Mouse (Mus musculus) kidney, embryonic 16.5 days (tissue): ENCODE measurements around the gene Tab1. TPM values are rescaled to one million over a fixed set of nuclear protein-coding genes. Genes with fewer than 3 reads are reported as not detected.

Experiments
- ATAC-seq: fragments of 200-750 bp; cut with Nextera tagmentation; 2 replicates; pipeline ENCODE4 v1.8.0; 2017; ENCODE audit warnings: moderate TSS enrichment; ENCODE audit not compliant: low FRiP score, low TSS enrichment
- H3K27ac ChIP-seq: fragments of 300-500 bp; sonication (generic); 2 replicates; pipeline ENCODE4 v1.5.1; 2014; ENCODE audit warnings: low read length
- H3K27me3 ChIP-seq: fragments of 300-500 bp; sonication (generic); 2 replicates; pipeline ENCODE4 v1.6.1; 2014; ENCODE audit warnings: low read length, control low read depth, mixed read lengths; ENCODE audit not compliant: insufficient read depth
- H3K36me3 ChIP-seq: fragments of 300-500 bp; sonication (generic); 2 replicates; pipeline ENCODE4 v1.6.1; 2014; ENCODE audit warnings: low read length, control low read depth, mixed read lengths; ENCODE audit not compliant: insufficient read depth
- H3K4me1 ChIP-seq: fragments of 300-500 bp; sonication (generic); 2 replicates; pipeline ENCODE4 v1.6.1; 2014; ENCODE audit warnings: low read length, control low read depth, mixed read lengths; ENCODE audit not compliant: insufficient read depth
- H3K4me2 ChIP-seq: fragments of 300-500 bp; sonication (generic); replicated peaks from 2 replicates; pipeline ENCODE4 v1.6.1; 2014; ENCODE audit warnings: low read depth, low read length
- H3K4me3 ChIP-seq: fragments of 300-500 bp; sonication (generic); 2 replicates; pipeline ENCODE4 v1.5.1; 2014; ENCODE audit warnings: mild to moderate bottlenecking, low read length
- H3K9ac ChIP-seq: fragments of 300-500 bp; sonication (generic); replicated peaks from 2 replicates; pipeline ENCODE4 v1.6.1; 2014; ENCODE audit warnings: low read length
- H3K9me3 ChIP-seq: fragments of 300-500 bp; sonication (generic); 2 replicates; pipeline ENCODE4 v1.6.1; 2016; ENCODE audit warnings: low read length, control low read depth
- WGBS: fragments of 180-500 bp; shearing (Covaris S2); extraction: QIAGEN DNeasy Blood & Tissue Kit; methylation state at CpG from one replicate; pipeline ENCODE4 v1.1.7; 2014; 5-methylcytosine and 5-hydroxymethylcytosine counted together
- polyA plus RNA-seq: library from polyadenylated mRNA; unstranded; fragments of >200 nt; fragmentation: Nextera tagmentation; extraction: Ambion mirVana; gene quantifications from 2 replicates; pipeline ENCODE4 v1.2.1, GENCODE M21; 2015

The Tab1 gene
- polyA plus RNA-seq, 1 experiment from 2014 or later: 44.1 TPM

DNA sequence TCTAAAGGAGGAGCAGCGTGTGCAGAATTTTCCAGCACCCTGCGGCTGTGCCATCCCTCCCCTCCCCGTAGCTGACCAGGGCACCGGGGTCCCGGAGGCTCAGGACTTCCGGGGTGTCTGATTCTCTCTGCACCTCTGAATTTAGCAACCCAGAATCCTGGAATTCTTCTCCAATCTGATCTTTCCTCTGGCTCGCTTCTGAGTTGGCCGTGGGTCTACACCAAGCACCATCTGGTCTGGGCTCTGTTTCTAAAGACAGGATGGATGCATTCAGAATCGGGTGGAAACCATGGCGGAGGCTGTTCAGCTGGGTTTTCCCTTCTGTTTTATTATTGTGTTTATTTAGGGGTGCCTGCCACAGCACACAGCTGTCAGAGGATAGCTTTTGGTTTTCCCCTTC, 32.1 kb upstream of the Tab1 start:
- Histone ChIP-seq H3K4me2 (no peak overlapping the region), H3K4me1 (no peaks in the 10 kb centered on the region; the same call in 1 of the 2 replicates), H3K4me3 (no peak overlapping the region), H3K27me3 (0 out of 2 replicates have a peak, but pooled peaks cover 7% of the 10 kb centered on the region), H3K9ac (no peak overlapping the region), H3K36me3 (no peaks in the 10 kb centered on the region), H3K9me3 (no peaks in the 10 kb centered on the region), H3K27ac (no peak overlapping the region)
- no peak for ATAC-seq
- WGBS: 84% methylated on average over 10 of the region's 10 CpGs

DNA sequence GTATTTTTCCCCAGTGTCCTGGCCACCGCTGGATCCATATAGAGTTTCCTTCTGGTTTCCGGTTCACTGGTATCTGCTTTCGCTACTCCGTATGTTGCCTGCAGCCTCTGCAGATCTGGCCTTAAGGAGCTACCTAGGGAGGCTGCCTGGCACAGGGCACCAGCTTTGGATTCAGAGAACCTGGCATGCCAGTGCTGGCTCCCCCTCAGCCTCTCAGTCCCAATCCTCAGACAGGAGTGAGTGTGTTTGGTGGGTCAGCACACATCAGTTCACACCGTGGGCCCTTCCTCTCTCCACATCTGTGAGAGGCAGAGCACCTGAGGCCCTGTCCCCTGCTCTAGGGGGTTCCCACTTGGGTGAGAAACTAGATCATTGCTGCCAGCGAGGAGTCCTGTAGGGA, 31.4 kb upstream of the Tab1 start:
- Histone ChIP-seq H3K4me3 (no peak overlapping the region), H3K9me3 (no peaks in the 10 kb centered on the region), H3K4me2 (no peak overlapping the region), H3K9ac (no peak overlapping the region), H3K27me3 (0 out of 2 replicates have a peak, but pooled peaks cover 5% of the 10 kb centered on the region), H3K27ac (no peak overlapping the region), H3K36me3 (no peaks in the 10 kb centered on the region), H3K4me1 (no peaks in the 10 kb centered on the region; the same call in 1 of the 2 replicates)
- no peak for ATAC-seq
- 54% methylated on average over 6 of the region's 6 CpGs for WGBS

GRCm38 (mm10) chr15:80102495-80102894, 30.4 kb upstream of the Tab1 start:
- no peak overlapping the region for H3K4me2 ChIP-seq
- no peak for ATAC-seq
- no peak overlapping the region for H3K9ac ChIP-seq
- WGBS: 78% methylated on average over 6 of the region's 6 CpGs
- H3K9me3 ChIP-seq: no peaks in the 10 kb centered on the region
- H3K4me3 ChIP-seq: no peak overlapping the region
- H3K27ac ChIP-seq: no peak overlapping the region
- H3K27me3 ChIP-seq: 0 out of 2 replicates have a peak, but pooled peaks cover 5% of the 10 kb centered on the region
- H3K4me1 ChIP-seq: no peaks in the 10 kb centered on the region; the same call in 1 of the 2 replicates
- no peaks in the 10 kb centered on the region for H3K36me3 ChIP-seq

DNA sequence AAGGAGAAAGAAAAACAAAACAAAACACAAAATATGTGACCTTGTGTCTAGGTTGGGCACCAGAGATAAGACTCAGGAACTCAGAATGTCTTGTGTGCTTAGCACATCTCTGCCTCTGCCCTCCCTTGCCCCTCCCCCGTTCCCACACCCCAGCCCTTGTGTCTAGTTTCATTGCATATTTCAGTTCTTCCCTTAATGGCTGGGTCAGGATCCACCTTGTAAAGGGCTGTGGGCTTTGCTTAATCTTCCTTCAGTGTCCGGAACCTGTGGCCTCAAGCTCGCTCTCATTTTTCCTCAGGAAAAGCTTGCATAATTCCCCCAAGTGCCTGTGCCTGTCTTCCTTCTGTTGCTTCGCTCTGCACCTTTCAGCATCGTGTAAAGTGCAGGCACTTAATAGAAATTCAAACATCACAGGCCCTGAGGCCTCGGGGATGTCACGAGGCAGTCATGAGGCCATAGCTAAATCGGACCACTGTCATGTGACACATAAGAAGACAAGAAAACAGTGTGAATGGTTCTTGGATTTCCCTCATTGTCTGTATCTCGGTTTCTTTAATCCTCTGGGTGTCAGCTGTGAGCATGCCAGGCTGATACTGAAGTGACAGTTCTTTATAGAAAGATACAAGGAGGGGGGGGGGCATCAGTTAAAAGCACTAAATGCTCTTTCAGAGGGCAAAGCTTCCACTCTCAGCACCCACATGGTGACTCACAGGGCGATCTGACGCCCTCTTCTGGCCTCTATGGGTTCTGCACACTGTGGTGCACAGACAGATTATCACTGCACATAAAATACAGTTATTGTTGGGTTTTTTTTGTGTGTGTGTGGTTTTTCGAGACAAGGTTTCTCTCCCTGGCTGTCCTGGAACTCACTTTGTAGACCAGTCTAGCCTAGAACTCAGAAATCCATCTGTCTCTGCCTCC, 27.2 kb upstream of the Tab1 start:
- Histone ChIP-seq H3K27me3 (no peaks in the 10 kb centered on the region), H3K4me3 (no peak overlapping the region), H3K27ac (no peak overlapping the region), H3K9ac (no peak overlapping the region), H3K36me3 (no peaks in the 10 kb centered on the region), H3K4me2 (no peak overlapping the region), H3K4me1 (no peaks in the 10 kb centered on the region), H3K9me3 (no peaks in the 10 kb centered on the region)
- WGBS: 73% methylated on average over 12 of the region's 12 CpGs
- no peak for ATAC-seq

- no peak overlapping the region for H3K27ac ChIP-seq
- 86% methylated on average over 8 of the region's 8 CpGs for WGBS
- no peak for ATAC-seq
- H3K9me3 ChIP-seq: no peaks in the 10 kb centered on the region
- H3K36me3 ChIP-seq: no peaks in the 10 kb centered on the region
- no peak overlapping the region for H3K4me3 ChIP-seq
- H3K27me3 ChIP-seq: no peaks in the 10 kb centered on the region
- H3K9ac ChIP-seq: no peak overlapping the region
- H3K4me1 ChIP-seq: no peaks in the 10 kb centered on the region
- no peak overlapping the region for H3K4me2 ChIP-seq
Observed at GRCm38 (mm10) chr15:80107143-80107542, 25.8 kb upstream of the Tab1 start.

DNA sequence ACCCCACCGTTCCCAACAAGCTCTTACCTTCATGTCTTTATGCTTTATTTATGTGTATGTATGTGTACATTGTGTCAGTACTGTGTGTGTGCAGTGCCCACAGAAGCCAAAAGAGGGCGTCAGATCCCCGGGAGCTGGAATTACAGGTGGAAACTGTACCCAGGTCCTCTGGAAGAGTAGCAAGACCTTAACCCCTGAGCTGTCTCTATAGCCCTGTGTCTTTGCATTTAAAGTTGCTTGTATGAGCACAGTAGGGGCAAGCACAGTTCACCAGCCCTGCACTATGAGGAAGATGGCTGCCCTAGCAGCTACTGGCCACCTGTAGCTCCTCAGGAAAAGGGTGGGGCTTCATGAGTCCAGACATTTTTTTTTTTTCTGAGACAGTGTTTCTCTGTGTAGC, 25.4 kb upstream of the Tab1 start:
- H3K4me1 ChIP-seq: no peaks in the 10 kb centered on the region
- no peak for ATAC-seq

DNA sequence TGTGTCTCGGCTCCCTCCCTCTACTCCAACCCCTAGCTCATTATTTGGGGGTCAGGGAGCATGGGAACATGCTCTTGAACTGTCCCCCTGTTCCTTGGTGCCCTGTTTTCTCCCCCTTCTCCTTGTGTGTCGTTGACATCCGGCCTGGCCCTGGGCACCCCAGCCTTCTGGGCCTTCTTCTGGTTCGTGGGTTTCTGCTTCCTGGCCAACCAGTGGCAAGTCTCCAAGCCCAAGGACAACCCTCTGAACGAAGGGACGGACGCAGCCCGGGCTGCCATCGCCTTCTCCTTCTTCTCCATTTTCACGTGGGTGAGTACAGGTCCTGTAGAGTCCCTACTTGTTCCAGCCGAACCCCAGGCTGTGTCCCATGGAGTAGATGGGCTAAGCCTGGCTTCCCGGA, 21.5 kb upstream of the Tab1 start:
- Histone ChIP-seq H3K36me3 (no peaks in the 10 kb centered on the region), H3K4me2 (no peak overlapping the region), H3K27ac (no peak overlapping the region), H3K9ac (no peak overlapping the region), H3K27me3 (no peaks in the 10 kb centered on the region), H3K4me1 (no peaks in the 10 kb centered on the region; the same call in 1 of the 2 replicates), H3K4me3 (no peak overlapping the region), H3K9me3 (no peaks in the 10 kb centered on the region)
- 79% methylated on average over 12 of the region's 12 CpGs for WGBS
- no peak for ATAC-seq

More for the DNA sequence above, 25.4 kb upstream of the Tab1 start:
- H3K4me3 ChIP-seq: no peak overlapping the region
- H3K36me3 ChIP-seq: no peaks in the 10 kb centered on the region
- no peaks in the 10 kb centered on the region for H3K27me3 ChIP-seq
- no peak overlapping the region for H3K9ac ChIP-seq
- WGBS: 86% methylated on average over 3 of the region's 3 CpGs
- no peaks in the 10 kb centered on the region for H3K9me3 ChIP-seq
- no peak overlapping the region for H3K4me2 ChIP-seq
- H3K27ac ChIP-seq: no peak overlapping the region

DNA sequence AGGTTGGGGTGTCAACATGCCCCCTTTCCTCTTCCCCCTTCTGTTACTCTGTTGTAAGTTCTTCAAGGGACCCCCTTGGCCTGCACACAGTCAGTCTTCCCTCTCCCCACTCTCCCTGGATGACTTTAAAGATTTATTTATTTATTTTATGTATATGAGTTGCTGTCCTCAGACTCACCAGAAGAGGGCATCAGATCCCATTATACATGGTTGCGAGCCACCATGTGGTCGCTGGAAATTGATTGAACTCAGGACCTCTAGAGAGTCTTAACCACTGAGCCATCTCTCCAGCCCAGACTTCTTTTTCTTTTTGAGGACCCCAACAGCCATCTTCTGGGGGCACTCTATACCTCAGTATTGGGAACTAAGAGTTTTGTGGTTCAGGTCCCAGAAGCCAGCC, 20.4 kb upstream of the Tab1 start:
- no peak overlapping the region for H3K4me3 ChIP-seq
- H3K36me3 ChIP-seq: no peaks in the 10 kb centered on the region
- H3K4me2 ChIP-seq: no peak overlapping the region
- no peaks in the 10 kb centered on the region; the same call in 1 of the 2 replicates for H3K4me1 ChIP-seq
- H3K27me3 ChIP-seq: no peaks in the 10 kb centered on the region
- no peaks in the 10 kb centered on the region for H3K9me3 ChIP-seq
- WGBS: 56% methylated on average over 2 of the region's 2 CpGs
- H3K9ac ChIP-seq: no peak overlapping the region
- ATAC-seq: no peak
- H3K27ac ChIP-seq: no peak overlapping the region

DNA sequence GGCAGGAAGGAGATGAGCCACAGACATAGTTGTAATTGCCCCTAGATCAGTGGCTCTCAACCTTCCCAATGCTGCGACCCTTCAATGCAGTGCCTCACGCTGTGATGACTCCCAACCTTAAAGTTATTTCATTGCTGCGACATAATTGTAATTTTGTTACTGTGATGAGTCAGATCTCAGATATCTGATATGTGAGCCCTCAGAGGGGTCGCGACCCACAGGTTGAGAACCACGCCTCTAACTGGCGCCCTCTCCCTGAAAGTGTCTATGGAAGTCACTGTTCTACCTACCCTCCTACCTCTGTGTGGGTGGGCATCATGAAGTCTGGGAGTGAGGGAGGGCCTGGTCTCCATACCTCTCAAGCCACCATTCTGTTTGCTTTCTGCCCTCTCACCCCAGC, 18.5 kb upstream of the Tab1 start:
- no peak overlapping the region for H3K27ac ChIP-seq
- H3K4me2 ChIP-seq: no peak overlapping the region
- no peak overlapping the region for H3K4me3 ChIP-seq
- H3K36me3 ChIP-seq: no peaks in the 10 kb centered on the region
- no peak overlapping the region for H3K9ac ChIP-seq
- no peaks in the 10 kb centered on the region for H3K27me3 ChIP-seq
- 83% methylated on average over 7 of the region's 7 CpGs for WGBS
- no peak for ATAC-seq
- no peaks in the 10 kb centered on the region; the same call in 1 of the 2 replicates for H3K4me1 ChIP-seq
- H3K9me3 ChIP-seq: no peaks in the 10 kb centered on the region

DNA sequence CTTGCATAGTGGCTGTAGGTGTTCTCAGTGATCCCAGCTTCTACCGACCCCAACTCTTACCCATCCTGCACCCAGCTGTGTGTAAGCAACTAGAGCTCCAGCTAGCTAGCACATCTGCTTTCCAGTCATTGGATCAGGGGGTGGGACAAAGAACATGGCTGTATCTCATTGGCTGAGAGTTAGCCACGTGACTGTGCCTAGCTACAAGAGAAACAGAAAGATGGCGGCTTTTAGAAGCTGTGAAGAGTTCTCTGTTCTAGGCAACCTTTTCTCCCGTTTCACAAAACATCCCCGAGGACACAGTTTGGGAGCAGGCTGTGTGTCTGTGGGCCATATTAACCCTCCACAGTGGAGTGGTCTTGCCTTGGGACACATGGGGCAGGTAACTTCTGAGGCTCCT, 17.7 kb upstream of the Tab1 start:
- Histone ChIP-seq H3K27me3 (no peaks in the 10 kb centered on the region), H3K27ac (no peak overlapping the region), H3K9ac (no peak overlapping the region), H3K4me1 (no peaks in the 10 kb centered on the region; the same call in 1 of the 2 replicates), H3K4me2 (no peak overlapping the region), H3K36me3 (no peaks in the 10 kb centered on the region), H3K4me3 (no peak overlapping the region), H3K9me3 (no peaks in the 10 kb centered on the region)
- ATAC-seq: no peak
- WGBS: 70% methylated on average over 5 of the region's 5 CpGs
